Mouse (Mus musculus): ENCODE data around the gene Zfp867.

DNA sequence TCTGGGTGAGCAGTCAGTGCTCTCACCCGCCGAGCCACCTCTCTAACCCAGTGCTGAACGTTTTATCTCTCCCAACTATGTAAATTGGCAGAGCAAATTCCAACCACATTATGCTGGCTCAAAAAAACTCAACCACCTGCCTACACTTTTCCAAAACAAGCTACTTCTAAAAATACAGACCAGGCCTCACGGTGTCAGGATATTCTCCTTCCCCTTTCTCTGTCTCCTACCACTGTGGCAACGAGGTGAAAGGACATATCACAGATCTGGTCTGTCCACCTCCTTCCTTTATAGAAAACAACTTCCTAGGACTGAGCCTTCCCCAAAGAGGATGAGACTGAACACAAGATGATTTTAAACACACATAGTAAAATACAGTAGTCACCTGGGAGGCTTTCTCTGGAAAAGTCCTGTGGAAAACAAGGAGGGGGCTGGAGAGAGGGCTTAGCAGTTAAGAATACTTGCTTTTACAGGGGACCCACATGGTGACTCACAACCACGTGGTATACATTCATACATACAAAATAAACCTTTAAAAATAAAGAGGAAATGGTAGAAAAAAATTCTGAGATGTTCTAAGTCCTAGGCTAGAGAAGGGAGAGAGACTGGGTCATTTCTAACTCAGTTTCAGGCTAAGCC lies 24.5 kb upstream of the Zfp867 start:
- TF ChIP-seq E2F4 (IDR thresholded peaks at IDR 0.05; ENCODE audit: insufficient read depth) (no peak), USF1 (IDR thresholded peaks at IDR 0.05; ENCODE audit: low read depth) (no peak), POLR2A (IDR thresholded peaks at IDR 0.05; ENCODE audit: insufficient read length, low read depth) (no peak), CEBPB (IDR thresholded peaks at IDR 0.05; ENCODE audit: insufficient read depth, poor library complexity, severe bottlenecking) (no peak), TCF12 (IDR thresholded peaks at IDR 0.05; ENCODE audit: insufficient read depth, poor library complexity, severe bottlenecking) (no peak), POLR2AphosphoS2 (IDR thresholded peaks at IDR 0.05; ENCODE audit: insufficient read length, low read depth) (no peak), MYOD1 (IDR thresholded peaks at IDR 0.05; ENCODE audit: control insufficient read depth in 1 of 3, insufficient read length in 2 of 3, low read depth in 2 of 3) (no peak), REST (IDR thresholded peaks at IDR 0.05; ENCODE audit: insufficient read depth, insufficient read length) (no peak)
